ENCODE assay signal across 36 mouse cellular contexts in the genomic region with DNA sequence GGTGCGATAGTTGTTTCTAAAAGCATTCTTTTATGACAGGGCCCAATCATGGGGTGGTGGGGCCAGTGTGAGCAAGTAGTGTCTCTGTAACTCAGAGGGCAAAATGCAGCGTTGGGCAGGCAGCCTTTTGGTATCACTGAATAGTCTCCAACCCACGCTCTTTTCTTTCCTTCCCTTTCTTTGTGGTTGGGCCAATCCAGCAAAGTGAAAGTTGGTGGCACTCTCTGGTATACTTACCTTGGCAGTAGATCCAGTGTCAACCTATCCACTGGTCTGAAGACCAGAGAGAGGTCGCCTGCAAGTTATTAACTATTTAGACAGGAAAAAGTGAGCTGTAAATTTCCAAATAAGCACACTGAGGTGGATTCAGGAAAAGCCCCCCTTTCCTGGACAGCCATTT.
"Had no signal": no experiment of that assay in that cellular context is flagged by ENCODE, and none has a peak within 500 bp of the region (broad histone marks: within the 10 kb centered on the region; RNA-seq: fewer than 3 reads in every experiment).

No protein-coding gene starts in this region.

- H3K27me3 ChIP-seq: heart, embryonic 12.5 days; heart, embryonic 13.5 days; heart, embryonic 15.5 days; hindbrain, embryonic 12.5 days; hindbrain, embryonic 13.5 days; hindbrain, embryonic 15.5 days; intestine, embryonic 15.5 days; kidney, embryonic 15.5 days had no signal

- H3K4me1 ChIP-seq: heart, embryonic 10.5 days; hindbrain, embryonic 10.5 days; hindbrain, embryonic 12.5 days; hindbrain, embryonic 13.5 days; hindbrain, embryonic 15.5 days; intestine, embryonic 15.5 days; kidney, embryonic 15.5 days had no signal

- H3K4me3 ChIP-seq: heart, embryonic 10.5 days; heart, embryonic 12.5 days; heart, embryonic 13.5 days; heart, embryonic 15.5 days; hindbrain, embryonic 10.5 days; hindbrain, embryonic 12.5 days; hindbrain, embryonic 13.5 days; hindbrain, embryonic 15.5 days; intestine, embryonic 15.5 days; kidney, embryonic 15.5 days; layer of hippocampus, adult 2 months; left cerebral cortex, adult 2 months had no signal

- H3K4me2 ChIP-seq: heart, embryonic 11.5 days; heart, embryonic 12.5 days; heart, embryonic 13.5 days; heart, embryonic 15.5 days; hindbrain, embryonic 12.5 days; hindbrain, embryonic 13.5 days; hindbrain, embryonic 14.5 days; hindbrain, embryonic 15.5 days; intestine, embryonic 15.5 days; kidney, embryonic 15.5 days had no signal

- H3K27ac ChIP-seq: heart, embryonic 10.5 days; heart, embryonic 13.5 days; heart, embryonic 15.5 days; hindbrain, embryonic 10.5 days; hindbrain, embryonic 12.5 days; hindbrain, embryonic 13.5 days; hindbrain, embryonic 14.5 days; hindbrain, embryonic 15.5 days; hindbrain, postnatal 0 days; intestine, embryonic 15.5 days; kidney, embryonic 15.5 days; kidney, postnatal 0 days; layer of hippocampus, adult 2 months; left cerebral cortex, adult 2 months had no signal

- H3K36me3 ChIP-seq: heart, embryonic 10.5 days; heart, embryonic 12.5 days; heart, embryonic 13.5 days; heart, embryonic 15.5 days; hindbrain, embryonic 10.5 days; hindbrain, embryonic 12.5 days; hindbrain, embryonic 13.5 days; hindbrain, embryonic 15.5 days; intestine, embryonic 15.5 days; kidney, embryonic 15.5 days had no signal

- H3K9ac ChIP-seq: heart, embryonic 12.5 days; heart, embryonic 13.5 days; heart, embryonic 15.5 days; hindbrain, embryonic 12.5 days; hindbrain, embryonic 13.5 days; hindbrain, embryonic 14.5 days; hindbrain, embryonic 15.5 days; intestine, embryonic 15.5 days; kidney, embryonic 15.5 days had no signal

- DNase-seq: heart, postnatal 10 days; heart, postnatal 14 days; heart, postnatal 36 days; heart, postnatal 4 days; kidney, adult 11 months; kidney, adult 18-20 months; kidney, adult 2 months; kidney, adult 8-10 months; kidney, adult 9 months; kidney, postnatal 10 days; kidney, postnatal 14 days; kidney, postnatal 25 days; kidney, postnatal 36 days; kidney, postnatal 4 days; layer of hippocampus, adult 9-11 months; layer of hippocampus, postnatal 36 days had no signal

- ATAC-seq: hindbrain, embryonic 16.5 days; hindbrain, postnatal 0 days; inflammation-experienced regulatory T-cells, adult 6 months; intestine, embryonic 15.5 days; intestine, embryonic 16.5 days; intestine, postnatal 0 days had no signal

- H3K9me3 ChIP-seq: heart, embryonic 10.5 days; heart, embryonic 12.5 days; heart, embryonic 13.5 days; heart, embryonic 15.5 days; hindbrain, embryonic 10.5 days; hindbrain, embryonic 12.5 days; hindbrain, embryonic 13.5 days; hindbrain, embryonic 15.5 days; intestine, embryonic 15.5 days; kidney, embryonic 15.5 days had no signal
